Mouse (Mus musculus) heart, postnatal 25 days (tissue): Measurements from ENCODE around the gene Pgm5. TPM values are rescaled to one million over a fixed set of nuclear protein-coding genes. Genes with fewer than 3 reads are reported as not detected.

ENCODE experiments used
- DNase-seq: peaks from one replicate; pipeline ENCODE4 v3.0.0; 2022; ENCODE audit warnings: low spot score
- intact Hi-C: fragments of 180-260 bp; cut with DNase I; formaldehyde crosslinking; loops from one replicate; pipeline ENCODE4 v1.15.1; 2025
- total RNA-seq, 2 experiments: library from RNA; stranded (reverse); gene quantifications; 2 replicates each; pipeline ENCODE4 v1.2.3; 2021

The Pgm5 gene
- total RNA-seq, 2 experiments from 2014 or later: 93.4 to 99.9 TPM

- no peak for DNase-seq
- intact Hi-C loops: loop anchor here (5.0 kb wide), 1 partner anchor 34 kb away; no protein-coding TSS in a partner anchor
Measured at GRCm38 (mm10) chr19:24785898-24786297, 75.8 kb downstream of the Pgm5 start.

- intact Hi-C loops: loop anchor here (5.0 kb wide), 1 partner anchor 33 kb away; no protein-coding TSS in a partner anchor
- no peak for DNase-seq
Measured at GRCm38 (mm10) chr19:24785056-24785675, 76.5 kb downstream of the Pgm5 start.

GRCm38 (mm10) chr19:24783736-24784135, 77.9 kb downstream of the Pgm5 start:
- no peak for DNase-seq
- intact Hi-C loops: no loop called here

DNA sequence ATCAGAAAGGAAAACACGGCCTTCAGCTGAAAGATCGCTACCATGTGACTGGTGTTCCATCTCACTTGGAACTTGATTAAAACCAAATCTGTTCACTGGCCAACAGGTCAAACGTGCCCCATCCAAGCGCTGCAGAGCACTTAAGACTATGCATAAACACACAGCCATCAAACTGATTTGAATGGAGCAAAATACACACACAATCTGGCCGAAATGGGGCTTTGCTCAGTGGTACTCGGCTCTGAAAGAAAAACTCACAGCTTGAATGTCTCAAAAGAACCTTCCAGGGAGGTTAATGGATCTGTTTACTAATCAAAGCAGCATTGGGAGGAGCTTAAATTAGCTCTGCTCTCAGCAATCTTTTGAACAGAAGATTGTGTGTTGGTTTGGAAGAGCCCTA, 81.7 kb downstream of the Pgm5 start:
- no peak for DNase-seq
- intact Hi-C loops: no loop called here

DNA sequence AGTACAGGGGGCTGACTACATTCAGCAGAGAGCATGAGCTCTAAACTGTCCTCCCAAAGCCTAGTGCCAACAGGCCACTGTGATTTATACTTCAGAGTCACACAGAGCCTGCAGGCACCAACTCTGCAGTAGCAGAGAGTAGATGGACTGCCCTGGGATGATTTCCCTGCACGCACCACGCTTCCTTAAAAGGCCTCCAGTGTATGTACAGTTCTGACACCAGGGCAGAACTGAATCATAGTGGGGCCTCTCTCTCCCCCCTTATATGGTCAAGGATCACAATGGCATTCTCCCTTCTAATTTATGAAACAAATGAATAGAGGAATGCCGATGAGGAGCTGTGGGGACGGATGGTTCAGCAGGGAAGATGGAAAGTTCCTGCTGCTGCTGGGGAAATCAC, 91.3 kb downstream of the Pgm5 start:
- DNase-seq: no peak
- intact Hi-C loops: no loop called here

GRCm38 (mm10) chr19:24767401-24767800, 94.3 kb downstream of the Pgm5 start:
- intact Hi-C loops: no loop called here
- DNase-seq: no peak

DNA sequence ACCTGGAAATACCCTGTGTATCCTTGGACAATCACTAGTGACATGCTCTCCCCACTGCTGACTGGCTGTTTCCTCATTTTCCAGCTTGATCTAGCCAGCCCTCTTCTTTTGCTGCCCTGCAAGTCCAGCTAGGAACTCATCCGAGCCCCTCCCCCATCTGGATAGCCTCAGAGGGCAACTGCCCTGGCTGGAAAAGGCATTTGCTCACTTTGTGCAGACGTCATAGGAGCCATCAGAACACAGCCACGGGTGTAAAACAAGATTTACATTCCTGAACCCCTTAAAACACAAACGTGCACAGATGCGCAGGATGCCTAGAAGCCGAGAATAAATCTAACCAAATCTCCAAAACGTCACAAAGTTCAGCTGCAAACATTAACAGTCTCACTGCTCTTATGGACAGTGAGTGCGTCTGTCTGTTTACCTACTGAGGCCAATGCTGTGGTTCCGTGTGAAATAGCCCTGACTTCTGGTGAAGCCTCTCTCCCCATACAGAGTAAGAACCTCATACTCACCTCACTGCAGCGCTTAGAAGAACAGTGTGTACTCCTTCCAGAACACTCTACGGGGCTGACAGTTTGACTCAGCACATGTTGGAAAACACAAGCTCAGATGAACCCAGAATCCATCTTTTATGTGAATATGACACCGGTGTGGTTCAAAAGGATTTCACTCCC, 99.0 kb downstream of the Pgm5 start:
- intact Hi-C loops: no loop called here
- no peak for DNase-seq

- no peak for DNase-seq
- intact Hi-C loops: no loop called here
Measured at GRCm38 (mm10) chr19:24756627-24757026, 105.0 kb downstream of the Pgm5 start.

DNA sequence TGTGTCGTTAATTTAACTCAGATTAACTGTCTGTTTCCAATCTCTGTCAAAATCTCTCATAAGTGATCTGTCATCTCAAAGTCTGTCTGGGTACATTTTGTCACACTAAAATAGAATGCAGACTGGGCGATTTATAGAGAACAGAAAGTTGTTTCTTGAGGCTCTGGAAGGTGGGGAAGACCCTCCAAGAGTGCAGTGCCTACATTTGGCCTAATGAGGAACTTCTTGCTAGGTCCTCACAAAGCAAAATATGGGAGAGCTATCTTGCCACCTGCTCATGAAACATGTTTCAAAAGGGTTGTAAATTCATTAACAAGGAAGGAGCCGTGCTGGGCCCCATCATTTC, 107.2 kb downstream of the Pgm5 start:
- no peak for DNase-seq
- intact Hi-C loops: loop anchor here (5.0 kb wide), 1 partner anchor 33 kb away; no protein-coding TSS in a partner anchor

GRCm38 (mm10) chr19:24753617-24754439, 107.8 kb downstream of the Pgm5 start:
- DNase-seq: no peak
- intact Hi-C loops: loop anchor here (5.0 kb wide), 1 partner anchor 33 kb away; no protein-coding TSS in a partner anchor

GRCm38 (mm10) chr19:24752873-24753538, 108.6 kb downstream of the Pgm5 start:
- no peak for DNase-seq
- intact Hi-C loops: loop anchor here (5.0 kb wide), 1 partner anchor 34 kb away; no protein-coding TSS in a partner anchor

DNA sequence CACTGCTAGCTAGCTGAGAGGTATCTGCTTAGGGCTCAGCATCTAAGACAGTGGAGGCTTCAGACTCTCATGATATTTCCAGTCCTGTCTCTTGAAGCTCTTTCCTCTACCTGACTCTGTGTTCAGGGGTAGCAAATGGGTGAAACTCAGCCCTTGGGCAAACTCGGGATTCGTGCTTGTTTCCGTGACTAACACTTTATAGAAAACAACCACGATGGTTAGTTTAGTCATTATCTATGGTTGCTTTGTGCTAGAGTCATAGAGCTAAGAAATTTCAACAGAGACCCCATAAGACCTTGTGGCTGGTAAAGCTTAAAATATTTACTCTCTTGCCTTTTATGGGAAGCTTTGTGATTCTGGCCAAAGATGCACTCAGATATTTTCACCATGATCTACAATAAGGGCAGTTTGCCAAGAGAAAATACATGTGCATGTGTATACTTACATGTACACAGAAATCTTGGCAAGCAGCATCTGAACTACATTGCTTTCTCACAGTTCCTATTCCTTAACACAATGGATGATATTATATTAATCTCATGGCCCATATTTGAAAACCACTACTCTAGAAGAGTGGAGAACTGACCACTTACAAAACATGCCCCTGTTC, 115.3 kb downstream of the Pgm5 start:
- DNase-seq: no peak
- intact Hi-C loops: no loop called here

GRCm38 (mm10) chr19:24742606-24743005, 119.0 kb downstream of the Pgm5 start:
- DNase-seq: no peak
- intact Hi-C loops: no loop called here

- intact Hi-C loops: no loop called here
- DNase-seq: no peak
Measured at GRCm38 (mm10) chr19:24738786-24739185, 122.9 kb downstream of the Pgm5 start.

DNA sequence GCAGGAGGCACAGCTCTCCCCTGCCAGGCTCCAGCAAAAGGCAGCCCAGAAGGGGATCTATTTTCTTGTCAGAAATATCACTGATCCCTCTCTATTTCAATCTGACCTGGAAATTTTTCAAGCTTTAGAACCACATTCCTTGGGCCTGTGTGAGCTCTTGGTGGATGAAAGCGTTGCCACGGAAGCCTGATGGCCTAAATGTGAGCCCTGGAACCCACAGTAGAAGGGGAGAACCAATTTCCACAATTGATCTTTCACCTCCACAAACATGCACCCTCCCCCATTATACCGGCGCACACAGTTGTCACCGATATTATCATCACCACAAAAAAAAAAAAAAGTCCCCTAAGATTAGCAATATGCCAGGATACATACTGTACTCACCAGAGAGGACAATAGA, 123.6 kb downstream of the Pgm5 start:
- intact Hi-C loops: no loop called here
- DNase-seq: no peak

DNA sequence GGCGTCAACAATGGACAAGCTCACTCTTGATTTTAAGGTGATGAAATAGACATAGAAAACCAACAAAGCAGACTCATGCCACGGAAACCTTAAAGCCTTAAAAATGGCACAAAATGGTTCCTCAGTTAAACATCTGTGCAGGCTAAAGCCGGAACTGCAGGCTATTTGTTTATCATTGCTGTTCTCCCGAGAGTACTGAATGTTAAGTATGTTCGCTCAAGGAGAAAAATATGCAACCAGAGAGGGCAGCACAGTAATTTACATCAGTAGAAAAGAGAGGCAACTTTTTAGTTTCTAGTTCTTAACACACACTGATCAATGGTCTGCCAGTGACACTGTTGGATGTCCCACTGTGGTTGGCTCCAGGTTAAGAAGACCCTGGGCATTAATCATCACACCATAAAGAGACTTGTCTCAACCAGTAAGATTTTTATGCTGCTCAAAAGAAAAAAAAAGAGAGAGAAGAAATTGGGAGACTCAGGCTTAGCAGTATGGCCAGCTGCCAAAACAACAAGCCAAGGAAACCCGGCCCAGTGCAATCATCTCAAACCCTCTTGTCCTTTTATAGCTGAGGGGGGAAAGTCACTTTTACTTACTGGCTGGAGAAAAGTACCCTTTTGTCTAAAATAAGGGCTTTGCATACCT, 126.0 kb downstream of the Pgm5 start:
- intact Hi-C loops: no loop called here
- DNase-seq: no peak

GRCm38 (mm10) chr19:24730661-24731060, 131.0 kb downstream of the Pgm5 start:
- DNase-seq: no peak

DNA sequence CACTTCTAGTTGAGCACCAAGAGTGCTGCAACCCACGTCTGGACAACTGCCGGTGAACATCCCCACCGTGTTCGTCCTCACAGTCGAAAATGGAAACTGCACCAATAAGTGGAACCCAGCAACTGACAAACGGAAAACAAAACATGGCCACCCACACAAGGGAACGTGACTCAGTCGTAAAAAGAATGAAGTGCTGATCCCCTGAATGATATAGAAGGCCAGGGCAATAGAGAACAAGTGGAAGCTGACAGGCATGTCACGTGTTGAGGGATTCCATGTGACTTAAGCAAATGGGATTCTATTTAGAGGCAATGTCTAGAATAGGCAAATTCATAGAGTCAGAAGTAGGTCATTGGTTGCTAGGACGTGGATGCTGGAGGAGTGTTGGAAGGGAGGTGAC, 137.3 kb downstream of the Pgm5 start:
- intact Hi-C loops: no loop called here
- DNase-seq: no peak

More at GRCm38 (mm10) chr19:24730661-24731060, 131.0 kb downstream of the Pgm5 start:
- intact Hi-C loops: no loop called here

DNA sequence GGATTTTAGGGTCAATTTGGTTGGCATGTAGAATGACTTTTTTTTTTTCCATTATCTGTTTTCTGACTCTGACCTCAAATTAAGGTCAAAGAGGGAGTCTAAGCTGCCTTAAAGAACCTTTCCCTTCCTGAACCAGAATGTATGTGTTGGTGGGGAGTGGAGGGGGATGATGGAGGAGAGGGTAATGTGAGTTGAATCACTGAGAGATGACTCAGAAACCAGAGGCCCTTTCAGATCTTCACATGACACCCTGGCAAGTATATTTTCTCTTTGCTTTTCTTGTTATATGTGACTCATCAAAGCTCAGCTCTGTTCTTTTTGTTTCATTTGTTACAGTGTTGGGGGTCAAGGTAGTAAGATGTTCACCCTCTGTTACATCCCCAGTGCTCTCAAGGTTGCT, 141.2 kb downstream of the Pgm5 start:
- DNase-seq: no peak
- intact Hi-C loops: no loop called here
